Mouse (Mus musculus): ENCODE data around the gene Rasl12.

Rasl12 gene

GRCm38 (mm10) chr9:65398279-65398678 is at the start of gene Rasl12:
Gene Rasl12 (plus strand): TSS chr9:65398506.
- peak; percentile 91 for DNase-seq (ENCODE audit: low spot score)

GRCm38 (mm10) chr9:65353251-65353650 is 45.1 kb upstream of the Rasl12 start:
- DNase-seq (ENCODE audit: low spot score), result no peak

GRCm38 (mm10) chr9:65356561-65356960 is 41.7 kb upstream of the Rasl12 start:
- DNase-seq (ENCODE audit: low spot score), result no peak

- DNase-seq (ENCODE audit: low spot score), result no peak
Observed at GRCm38 (mm10) chr9:65356971-65357370, 41.3 kb upstream of the Rasl12 start.

GRCm38 (mm10) chr9:65358956-65359480 is 39.3 kb upstream of the Rasl12 start:
- no peak for DNase-seq (ENCODE audit: low spot score)

- peak; percentile 31 for DNase-seq (ENCODE audit: low spot score)
Observed at GRCm38 (mm10) chr9:65360641-65361448, 37.5 kb upstream of the Rasl12 start, which contains the start of gene Ubap1l. Gene Ubap1l (plus strand): TSS chr9:65361041.

GRCm38 (mm10) chr9:65363684-65364083 is 34.6 kb upstream of the Rasl12 start:
- peak; percentile 36 for DNase-seq (ENCODE audit: low spot score)

GRCm38 (mm10) chr9:65365721-65366120 is 32.6 kb upstream of the Rasl12 start:
- peak; percentile 28 for DNase-seq (ENCODE audit: low spot score)

- no peak for DNase-seq (ENCODE audit: low spot score)
Observed at GRCm38 (mm10) chr9:65371756-65372155, 26.6 kb upstream of the Rasl12 start.

- DNase-seq (ENCODE audit: low spot score), result peak; percentile 79
Observed at GRCm38 (mm10) chr9:65372449-65372848, 25.9 kb upstream of the Rasl12 start.

GRCm38 (mm10) chr9:65374468-65375162 is 23.7 kb upstream of the Rasl12 start:
- no peak for DNase-seq (ENCODE audit: low spot score)

- DNase-seq (ENCODE audit: low spot score), result no peak
Observed at GRCm38 (mm10) chr9:65375163-65375934, 23.0 kb upstream of the Rasl12 start.

- DNase-seq (ENCODE audit: low spot score), result no peak
Observed at GRCm38 (mm10) chr9:65381017-65381590, 17.2 kb upstream of the Rasl12 start.

- no peak for DNase-seq (ENCODE audit: low spot score)
Observed at GRCm38 (mm10) chr9:65382031-65382750, 16.1 kb upstream of the Rasl12 start.

GRCm38 (mm10) chr9:65382751-65383097 is 15.6 kb upstream of the Rasl12 start:
- no peak for DNase-seq (ENCODE audit: low spot score)

- DNase-seq (ENCODE audit: low spot score), result no peak
Observed at GRCm38 (mm10) chr9:65384276-65384675, 14.0 kb upstream of the Rasl12 start.

GRCm38 (mm10) chr9:65386373-65387140 is 11.7 kb upstream of the Rasl12 start:
- no peak for DNase-seq (ENCODE audit: low spot score)

- DNase-seq (ENCODE audit: low spot score), result no peak
Observed at GRCm38 (mm10) chr9:65390752-65391612, 7.3 kb upstream of the Rasl12 start.

- no peak for DNase-seq (ENCODE audit: low spot score)
Observed at GRCm38 (mm10) chr9:65391613-65391964, 6.7 kb upstream of the Rasl12 start, which contains the start of gene Kbtbd13. Gene Kbtbd13 (minus strand): TSS chr9:65391652.
